Mouse (Mus musculus): ENCODE measurements around the gene Tmem107.
"Not testable (repeated sequence)": the region's sequence is repeated elsewhere in the genome, so short reads cannot be mapped to it uniquely, and the experiment has no call there.

Tmem107 gene

DNA sequence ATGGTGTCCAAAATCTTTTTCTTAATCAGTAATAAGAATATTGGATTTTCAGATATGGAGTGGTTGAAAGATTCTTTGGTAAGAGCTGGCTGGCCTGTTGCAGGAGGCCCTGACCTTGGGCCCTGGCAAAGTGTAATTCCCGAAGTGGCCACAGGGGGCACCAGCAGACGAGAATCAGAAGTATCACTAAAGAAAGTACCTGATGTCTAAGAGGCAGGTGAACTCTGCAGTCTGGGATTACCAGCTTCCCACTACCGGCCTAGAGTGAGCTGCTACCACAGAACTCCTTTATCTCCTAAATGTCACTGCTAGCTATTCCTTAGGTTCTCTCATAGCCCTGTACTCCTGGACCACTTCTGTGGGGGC lies 21.8 kb downstream of the Tmem107 start:
- DNase-seq (ENCODE audit: extremely low spot score, low read depth, low spot score): no peak

DNA sequence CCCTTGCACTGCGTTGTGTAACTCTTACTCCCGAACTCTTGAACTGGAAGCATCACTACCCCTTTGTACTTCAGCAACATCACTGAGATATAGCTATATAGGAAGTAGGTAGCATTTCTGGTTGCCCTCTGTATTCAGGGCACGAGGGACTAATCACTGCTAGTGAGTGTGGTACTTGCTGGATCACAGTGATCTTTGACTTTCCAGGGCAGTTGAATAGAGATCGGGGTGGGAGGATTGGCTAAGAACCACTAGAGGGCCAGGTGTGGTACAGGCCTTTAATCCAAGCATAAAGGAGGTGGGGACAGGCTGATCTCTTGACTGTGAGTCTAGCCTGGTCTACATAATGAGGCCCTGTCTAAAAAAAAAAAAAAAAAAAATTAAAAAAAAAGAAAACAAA lies 22.3 kb downstream of the Tmem107 start:
- DNase-seq (ENCODE audit: extremely low spot score, low read depth, low spot score): no peak

DNA sequence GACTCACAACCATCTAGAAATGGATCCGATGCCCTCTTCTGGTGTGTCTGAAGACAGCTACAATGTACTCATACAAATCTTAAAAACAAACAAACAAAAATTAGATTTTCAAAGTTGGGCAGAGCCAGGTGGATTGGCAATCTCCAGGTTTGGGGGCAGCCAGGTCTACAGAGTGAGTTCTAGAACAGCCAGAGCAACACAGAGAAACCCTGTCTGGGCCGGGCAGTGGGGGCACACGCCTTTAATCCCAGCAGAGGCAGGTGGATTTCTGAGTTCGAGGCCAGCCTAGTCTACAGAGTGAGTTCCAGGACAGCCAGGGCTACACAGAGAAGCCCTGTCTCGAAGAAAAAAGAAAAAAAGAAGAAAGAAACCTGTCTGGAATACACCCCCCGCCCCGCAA lies 23.2 kb downstream of the Tmem107 start:
- not testable (repeated sequence) for DNase-seq (ENCODE audit: extremely low spot score, low read depth, low spot score)

DNA sequence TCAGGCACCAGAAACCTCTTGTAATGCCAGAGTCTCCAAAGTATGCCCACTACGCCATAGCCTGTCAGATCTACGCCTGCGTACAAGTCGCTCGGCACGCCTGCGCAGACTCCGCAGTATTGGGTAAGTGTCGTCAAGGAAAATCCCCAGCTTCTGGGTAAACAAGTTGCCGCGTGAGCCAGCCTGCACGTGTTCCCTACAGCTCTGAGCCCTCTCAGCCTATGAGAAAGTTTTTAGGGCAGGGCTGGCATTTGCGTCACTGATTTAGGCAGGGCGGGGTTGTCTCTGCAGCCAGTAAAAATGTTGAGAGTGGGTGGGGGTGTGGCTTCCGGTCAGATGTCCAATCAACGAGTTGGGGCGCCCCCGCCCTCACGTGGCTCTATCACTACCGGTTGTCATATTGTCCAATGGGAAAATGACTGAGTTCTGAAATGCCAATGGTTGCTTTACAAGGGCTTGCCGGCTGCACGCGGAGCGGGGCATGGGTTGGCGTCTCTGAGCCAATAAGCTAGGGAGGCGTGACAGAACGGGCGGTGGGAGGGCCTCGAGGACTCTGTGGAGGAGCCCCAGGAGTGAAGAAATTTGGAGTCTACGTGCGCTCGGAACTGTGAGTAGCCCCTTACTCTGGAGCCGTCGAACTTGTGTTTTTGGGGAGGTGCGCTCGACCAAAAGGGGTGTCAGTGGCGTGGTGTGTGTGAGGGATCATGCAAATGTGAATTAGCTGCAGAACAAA lies 24.3 kb downstream of the Tmem107 start, which contains the start of gene Per1:
Gene Per1, plus strand, starts transcription at position 521 of the 733 bp plus-strand sequence.
- peak; percentile 95 for DNase-seq (ENCODE audit: extremely low spot score, low read depth, low spot score)

DNA sequence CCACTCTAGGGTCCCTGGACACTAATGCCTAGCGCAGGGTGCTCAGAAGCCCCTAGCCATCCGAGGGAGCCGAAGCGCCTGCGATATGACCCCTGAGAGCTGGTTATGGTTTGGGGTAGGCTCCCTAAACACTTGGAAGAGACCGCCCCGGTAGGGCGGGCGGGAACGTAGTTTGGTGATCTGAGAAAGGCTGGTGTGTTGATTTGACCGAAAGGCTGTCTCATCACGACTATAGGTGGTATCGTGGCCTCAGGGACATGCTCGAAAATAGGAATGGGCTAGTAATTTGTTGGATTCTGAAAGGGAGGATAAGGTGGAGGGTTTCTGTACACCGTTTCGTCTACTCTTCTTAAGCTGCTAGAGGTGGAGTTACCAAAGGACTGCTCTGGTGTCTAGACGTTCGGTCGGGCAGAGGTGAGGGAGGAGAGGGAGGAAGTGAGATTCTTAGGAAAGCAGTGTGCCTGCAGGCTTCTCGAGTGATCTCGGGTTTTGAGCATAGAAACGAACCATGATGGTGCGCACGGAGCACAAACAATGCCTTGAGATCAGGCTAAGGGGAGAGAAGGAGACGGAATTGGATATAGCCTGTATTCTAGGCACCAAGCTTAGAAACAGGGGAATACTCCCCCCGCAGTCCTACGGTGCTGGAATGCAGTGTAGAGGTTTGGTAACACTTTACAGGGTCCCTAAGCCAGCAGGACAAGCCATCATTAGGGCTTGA lies 25.1 kb downstream of the Tmem107 start:
- no peak for DNase-seq (ENCODE audit: extremely low spot score, low read depth, low spot score)

DNA sequence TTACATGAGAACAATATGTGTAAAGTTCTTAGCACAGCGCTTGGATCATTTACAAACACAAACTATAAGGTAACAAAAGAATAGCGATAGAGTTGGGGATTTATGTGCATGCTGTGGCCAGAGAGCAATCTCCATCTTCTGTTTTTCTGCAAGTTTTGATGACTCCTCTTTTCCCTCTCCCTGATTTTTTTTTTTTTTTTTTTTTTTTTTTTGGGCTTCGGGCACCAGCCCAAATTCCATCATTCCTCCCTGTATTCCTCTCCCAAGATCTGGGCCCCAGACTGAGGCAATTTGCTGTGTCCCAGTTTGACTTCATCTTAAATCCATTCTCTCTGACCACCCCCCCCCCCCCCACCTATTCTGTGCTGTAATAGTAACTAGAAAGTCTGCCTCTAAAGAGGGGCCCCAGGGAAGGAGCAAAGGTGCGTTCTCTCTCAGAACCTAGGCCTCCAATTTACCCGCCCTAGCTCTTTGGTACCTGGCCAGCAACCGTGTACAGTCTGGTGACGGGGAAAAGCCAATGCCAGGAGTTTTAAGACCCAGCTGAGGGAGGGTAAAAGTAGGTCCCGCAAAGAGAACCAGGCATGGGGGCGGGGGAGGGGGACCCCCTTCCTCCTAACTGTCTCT lies 25.9 kb downstream of the Tmem107 start:
- DNase-seq (ENCODE audit: extremely low spot score, low read depth, low spot score): no peak

DNA sequence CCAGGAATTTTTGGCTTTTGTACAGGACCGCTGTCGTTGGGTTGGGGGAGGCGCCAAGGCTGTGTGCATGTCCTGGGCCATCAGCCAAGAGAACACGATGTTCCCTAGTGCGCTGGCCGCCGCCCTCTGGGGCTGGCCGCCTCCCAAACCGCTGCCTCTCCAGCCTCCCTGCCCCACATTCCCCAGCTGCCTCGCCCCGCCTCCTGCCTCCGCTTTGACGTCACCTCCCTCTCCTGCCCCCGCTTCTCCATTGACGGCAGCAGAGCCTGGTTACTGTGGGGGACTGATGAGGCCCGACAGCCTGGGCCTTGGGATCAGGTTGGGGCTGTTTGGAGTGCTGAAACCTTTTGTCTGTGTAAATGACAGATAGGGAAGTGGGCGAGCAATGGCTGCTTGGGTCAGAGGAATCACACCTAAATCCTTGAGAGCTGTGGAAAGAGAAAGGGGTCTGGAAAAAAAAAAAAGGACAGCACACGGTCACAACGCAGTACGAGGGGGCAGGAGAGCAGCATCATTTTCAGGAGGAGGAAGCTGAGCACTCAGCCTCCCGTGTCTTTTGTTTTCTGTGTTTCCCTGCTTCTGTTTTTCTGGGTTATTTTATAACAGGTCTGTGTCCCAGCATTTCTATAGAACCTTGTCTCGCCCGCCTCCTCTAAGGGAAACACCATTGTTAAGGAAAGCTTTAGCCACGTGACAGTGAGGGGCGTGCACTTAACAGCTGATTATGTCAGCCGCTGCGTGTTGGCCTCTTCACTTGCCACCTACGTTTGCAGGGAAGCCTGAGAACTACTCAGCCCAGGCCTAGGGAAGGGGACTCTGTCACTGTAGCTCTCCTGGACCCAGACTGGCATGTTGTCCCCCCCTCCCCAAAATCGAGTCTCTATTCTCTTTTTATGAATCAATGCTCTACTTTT lies 26.6 kb downstream of the Tmem107 start:
- DNase-seq (ENCODE audit: extremely low spot score, low read depth, low spot score): no peak

DNA sequence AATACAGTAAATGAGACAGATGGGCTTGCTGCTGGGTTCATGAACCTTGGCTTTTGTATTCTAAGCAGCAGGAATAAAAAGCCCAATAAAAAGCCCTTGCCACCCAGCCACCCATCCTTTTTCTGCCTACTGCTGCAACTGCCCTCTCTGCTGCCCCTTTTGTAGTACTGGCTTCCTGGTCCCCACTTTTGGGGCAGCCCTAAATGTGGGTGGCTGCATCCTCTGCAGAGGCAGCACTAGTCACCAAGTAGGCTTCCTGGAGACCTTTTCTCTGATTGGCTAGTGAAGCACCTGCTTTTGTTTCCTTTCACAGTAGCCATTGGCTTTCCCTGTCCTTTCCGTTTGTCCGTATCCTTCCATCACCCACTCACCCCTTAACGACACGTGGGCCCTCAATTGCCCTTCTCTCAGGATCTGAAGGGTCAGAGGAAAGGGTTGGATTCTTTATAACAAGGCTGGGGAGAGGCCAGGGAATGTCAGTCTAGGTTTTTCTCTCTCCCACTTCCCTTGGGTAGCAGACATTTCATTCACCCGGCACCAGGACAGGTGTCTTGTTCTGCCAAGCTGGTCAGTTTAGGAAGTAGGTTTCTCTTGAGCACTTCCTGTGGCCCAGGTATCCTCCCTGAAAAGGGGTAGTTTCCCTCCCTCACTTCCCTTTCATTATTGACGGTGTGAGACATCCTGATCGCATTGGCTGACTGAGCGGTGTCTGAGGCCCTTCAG lies 27.6 kb downstream of the Tmem107 start:
- no peak for DNase-seq (ENCODE audit: extremely low spot score, low read depth, low spot score)

DNA sequence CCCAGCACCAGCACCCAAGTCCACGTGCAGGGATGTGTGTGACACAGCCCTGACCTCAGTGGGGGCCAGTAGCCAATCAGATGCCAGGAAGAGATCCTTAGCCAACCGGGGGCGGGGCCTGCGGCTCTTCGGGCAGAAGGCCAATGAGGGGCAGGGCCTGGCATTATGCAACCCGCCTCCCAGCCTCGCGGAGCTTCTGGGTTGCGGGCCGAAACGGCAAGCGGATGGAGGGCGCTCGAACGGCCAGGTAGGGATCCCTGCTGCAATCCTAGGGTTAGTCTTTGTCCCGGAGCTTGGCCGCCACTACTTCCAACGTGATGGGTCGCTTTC lies 28.1 kb downstream of the Tmem107 start:
- no peak for DNase-seq (ENCODE audit: extremely low spot score, low read depth, low spot score)

DNA sequence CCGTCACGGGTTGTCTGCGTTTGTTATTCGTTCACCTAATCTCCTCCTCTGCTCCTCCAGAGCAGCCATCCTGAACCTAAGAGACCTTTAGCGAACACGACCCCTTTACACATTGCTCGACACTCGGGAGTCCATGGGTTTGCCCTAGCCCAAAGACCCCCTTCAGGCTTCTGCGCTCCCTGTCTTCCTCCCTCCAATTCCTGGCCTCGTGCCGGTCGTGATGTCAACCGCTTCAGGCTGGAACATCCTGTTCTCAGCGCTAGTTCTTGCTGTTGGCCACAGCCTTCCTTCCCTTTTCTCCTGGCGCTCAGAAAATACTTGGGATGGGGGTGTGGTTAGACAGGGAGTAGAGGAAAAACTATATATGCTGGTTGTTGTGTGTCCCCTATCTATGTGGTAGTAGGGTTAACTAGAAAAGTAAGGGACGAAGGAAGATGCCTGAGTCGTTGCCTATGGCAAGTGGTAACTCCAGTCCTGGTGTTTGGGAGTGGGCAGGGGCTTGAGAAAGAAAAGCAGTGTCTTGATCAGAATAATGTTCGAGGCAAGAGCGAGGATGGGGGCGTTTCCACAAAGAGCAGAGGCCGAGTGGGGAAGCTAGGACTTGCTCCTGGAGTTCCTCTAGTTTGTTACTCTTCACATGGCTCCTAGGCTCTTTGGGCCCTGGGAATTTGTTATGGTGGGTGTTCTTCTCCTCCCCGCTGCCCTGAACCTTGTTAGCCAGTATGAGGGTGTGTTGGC lies 28.7 kb downstream of the Tmem107 start:
- no peak for DNase-seq (ENCODE audit: extremely low spot score, low read depth, low spot score)

DNA sequence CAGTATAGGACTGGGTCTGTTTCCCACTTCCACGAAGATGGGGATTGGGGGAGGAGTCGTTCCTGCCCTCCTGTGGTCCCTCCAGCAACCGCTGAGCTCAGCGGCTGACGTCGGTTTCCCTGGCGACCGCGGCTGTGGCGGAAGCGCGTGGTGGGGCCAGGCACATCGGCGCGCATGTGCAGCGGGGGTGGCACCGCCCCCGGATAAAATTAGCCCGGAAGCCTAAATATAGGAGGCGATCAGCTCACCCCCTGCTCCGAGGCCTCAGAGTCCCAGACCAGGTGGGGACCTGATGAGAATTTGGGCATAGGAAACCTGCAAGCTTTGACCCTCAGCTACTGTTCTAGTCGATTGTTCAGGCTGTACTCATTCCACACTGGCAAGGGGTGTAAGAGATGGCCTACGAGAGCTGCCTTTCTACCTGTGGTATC lies 29.3 kb downstream of the Tmem107 start:
- DNase-seq (ENCODE audit: extremely low spot score, low read depth, low spot score): no peak

DNA sequence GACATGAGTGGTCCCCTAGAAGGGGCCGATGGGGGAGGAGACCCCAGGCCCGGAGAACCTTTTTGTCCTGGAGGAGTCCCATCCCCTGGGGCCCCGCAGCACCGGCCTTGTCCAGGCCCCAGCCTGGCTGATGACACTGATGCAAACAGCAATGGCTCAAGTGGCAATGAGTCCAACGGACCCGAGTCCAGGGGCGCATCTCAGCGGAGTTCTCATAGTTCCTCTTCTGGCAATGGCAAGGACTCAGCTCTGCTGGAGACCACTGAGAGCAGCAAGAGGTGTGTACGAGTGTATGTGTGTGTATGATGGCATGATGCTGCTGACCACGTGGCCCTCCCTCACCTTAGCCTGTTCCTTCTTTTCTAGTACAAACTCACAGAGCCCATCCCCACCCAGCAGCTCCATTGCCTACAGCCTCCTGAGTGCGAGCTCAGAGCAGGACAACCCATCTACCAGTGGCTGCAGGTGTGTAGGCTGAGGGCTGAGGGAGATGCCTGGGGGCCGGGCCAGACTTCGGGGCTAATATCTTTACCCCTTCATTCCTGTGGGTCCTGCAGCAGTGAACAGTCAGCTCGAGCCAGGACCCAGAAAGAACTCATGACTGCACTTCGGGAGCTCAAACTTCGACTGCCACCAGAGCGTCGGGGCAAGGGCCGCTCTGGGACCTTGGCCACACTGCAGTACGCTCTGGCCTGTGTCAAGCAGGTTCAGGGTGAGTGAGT lies 30.2 kb downstream of the Tmem107 start:
- no peak for DNase-seq (ENCODE audit: extremely low spot score, low read depth, low spot score)

DNA sequence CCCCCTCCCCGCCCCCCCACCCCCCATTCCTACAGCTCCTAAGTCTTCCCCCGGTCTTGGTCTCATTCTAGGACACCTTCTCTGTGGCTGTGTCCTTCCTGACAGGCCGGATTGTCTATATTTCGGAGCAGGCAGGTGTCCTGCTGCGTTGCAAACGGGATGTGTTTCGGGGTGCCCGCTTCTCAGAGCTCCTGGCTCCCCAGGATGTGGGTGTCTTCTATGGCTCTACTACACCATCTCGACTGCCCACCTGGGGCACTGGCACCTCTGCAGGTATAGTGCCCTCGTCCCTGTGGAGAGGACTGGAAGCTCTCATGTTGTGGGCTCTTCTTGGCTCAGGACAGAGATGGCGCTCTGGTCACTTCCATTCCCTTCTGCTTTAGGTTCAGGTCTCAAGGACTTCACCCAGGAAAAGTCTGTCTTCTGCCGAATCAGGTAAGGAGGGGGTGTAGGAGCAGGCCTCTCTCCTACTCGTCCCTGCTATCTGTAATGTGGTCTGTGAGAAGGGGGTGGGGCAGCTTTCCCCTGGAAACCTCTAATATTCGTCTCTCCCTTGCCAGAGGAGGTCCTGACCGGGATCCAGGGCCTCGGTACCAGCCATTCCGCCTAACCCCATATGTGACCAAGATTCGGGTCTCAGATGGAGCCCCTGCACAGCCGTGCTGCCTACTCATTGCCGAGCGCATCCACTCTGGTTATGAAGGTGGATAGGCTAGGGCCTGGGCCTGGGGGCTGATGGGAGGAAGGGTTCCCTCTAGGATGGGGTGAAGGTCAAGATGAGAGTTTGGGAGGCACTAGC lies 31.2 kb downstream of the Tmem107 start:
- no peak for DNase-seq (ENCODE audit: extremely low spot score, low read depth, low spot score)

DNA sequence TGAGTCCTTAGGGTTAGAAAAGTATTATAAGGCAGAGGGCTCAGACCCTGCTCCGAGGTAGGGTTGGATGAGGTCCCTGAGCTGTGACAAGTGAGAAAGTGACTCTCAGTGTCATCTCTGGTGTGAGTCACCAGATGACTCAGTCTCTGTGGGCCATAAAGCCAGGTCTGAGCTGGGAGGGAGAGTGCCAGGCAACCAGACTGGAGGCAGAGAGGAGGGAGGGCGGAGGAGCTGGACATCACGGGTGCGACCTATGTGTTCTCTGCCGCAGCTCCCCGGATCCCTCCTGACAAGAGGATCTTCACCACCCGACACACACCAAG lies 31.8 kb downstream of the Tmem107 start:
- DNase-seq (ENCODE audit: extremely low spot score, low read depth, low spot score): no peak

DNA sequence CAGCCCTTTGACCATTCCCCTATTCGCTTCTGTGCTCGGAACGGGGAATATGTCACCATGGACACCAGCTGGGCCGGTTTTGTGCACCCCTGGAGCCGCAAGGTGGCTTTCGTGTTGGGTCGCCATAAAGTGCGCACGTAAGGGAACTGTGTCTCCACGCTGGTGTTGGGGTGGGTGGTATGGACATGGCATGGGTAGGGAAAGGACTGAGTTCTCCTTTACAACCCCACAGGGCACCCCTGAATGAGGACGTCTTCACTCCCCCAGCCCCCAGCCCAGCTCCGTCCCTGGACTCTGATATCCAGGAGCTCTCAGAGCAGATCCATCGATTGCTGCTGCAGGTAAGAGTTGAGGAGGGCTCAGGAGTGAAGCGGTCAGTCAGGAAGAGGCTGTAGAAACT lies 32.5 kb downstream of the Tmem107 start:
- DNase-seq (ENCODE audit: extremely low spot score, low read depth, low spot score): no peak

DNA sequence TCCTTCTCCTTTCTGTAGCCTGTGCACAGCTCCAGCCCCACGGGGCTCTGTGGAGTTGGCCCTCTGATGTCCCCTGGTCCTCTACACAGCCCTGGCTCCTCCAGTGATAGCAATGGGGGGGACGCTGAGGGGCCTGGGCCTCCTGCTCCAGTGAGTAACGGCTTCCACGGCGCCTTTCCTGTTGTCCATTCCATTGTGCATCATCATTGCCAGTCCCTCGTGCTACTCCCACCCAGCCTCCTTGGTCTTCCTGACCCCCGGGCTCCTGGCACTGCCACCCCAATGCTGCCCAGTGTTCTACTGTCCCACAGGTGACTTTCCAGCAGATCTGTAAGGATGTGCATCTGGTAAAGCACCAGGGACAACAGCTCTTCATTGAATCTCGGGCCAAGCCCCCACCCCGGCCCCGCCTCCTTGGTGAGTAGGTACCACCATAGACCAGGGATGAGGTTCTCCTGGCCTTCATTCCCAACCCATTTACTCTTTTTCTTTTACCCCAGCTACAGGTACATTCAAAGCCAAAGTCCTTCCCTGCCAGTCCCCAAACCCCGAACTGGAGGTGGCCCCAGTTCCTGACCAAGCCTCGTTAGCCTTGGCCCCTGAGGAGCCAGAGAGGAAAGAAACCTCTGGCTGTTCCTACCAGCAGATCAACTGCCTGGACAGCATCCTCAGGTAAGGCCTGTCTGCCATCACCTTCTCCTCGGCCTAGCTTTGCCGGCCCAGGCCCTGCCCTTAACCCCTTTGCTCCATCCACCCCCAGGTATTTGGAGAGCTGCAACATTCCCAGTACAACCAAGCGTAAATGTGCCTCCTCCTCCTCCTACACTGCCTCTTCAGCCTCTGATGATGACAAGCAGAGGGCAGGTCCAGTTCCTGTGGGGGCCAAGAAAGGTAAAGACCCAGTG lies 33.2 kb downstream of the Tmem107 start:
- DNase-seq (ENCODE audit: extremely low spot score, low read depth, low spot score): no peak

DNA sequence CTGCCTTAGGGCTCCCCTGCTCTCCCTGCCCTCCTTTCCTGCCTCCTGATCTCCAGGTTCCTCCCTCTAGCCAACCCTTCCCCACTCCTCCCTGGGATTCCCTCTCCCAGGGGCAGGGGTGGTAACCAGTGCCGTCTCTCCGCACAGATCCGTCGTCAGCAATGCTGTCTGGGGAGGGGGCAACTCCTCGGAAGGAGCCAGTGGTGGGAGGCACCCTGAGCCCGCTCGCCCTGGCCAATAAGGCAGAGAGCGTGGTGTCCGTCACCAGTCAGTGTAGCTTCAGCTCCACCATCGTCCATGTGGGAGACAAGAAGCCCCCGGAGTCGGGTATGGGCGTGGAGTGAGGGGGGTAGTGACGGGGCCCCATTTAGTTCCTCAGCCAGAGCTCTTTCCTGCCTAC lies 33.9 kb downstream of the Tmem107 start:
- DNase-seq (ENCODE audit: extremely low spot score, low read depth, low spot score): no peak

DNA sequence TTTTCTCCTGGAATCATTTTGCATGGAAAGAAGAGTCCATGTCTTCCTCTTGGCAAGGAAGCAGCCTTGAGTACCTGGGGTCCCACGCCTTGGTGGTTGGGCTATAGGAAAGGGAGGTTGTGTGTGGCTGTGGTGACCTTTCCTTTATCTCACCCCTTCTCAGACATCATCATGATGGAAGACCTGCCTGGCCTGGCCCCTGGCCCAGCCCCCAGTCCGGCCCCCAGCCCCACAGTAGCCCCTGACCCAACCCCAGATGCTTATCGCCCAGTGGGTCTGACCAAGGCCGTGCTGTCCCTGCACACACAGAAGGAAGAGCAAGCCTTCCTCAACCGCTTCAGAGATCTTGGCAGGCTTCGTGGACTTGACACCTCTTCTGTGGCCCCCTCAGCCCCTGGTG lies 34.6 kb downstream of the Tmem107 start:
- DNase-seq (ENCODE audit: extremely low spot score, low read depth, low spot score): no peak

All from hindlimb bud, embryonic 11.5 days (tissue).